Mouse (Mus musculus) heart, adult 2 months (tissue): ENCODE data around the gene Rps27l.

Source experiments
- CTCF ChIP-seq: fragments of 200-600 bp; IDR thresholded peaks from 2 replicates; pipeline ENCODE4 v1.8.1; 2022; ENCODE audit warnings: antibody characterized with exemption, mild to moderate bottlenecking, moderate library complexity
- EP300 ChIP-seq: fragments of 200-500 bp; IDR thresholded peaks from 2 replicates; pipeline ENCODE4 v1.6.1; 2011; ENCODE audit warnings: low read depth, low read length, control low read depth; ENCODE audit not compliant: insufficient read depth
- POLR2A ChIP-seq: fragments of 200-500 bp; IDR thresholded peaks from 2 replicates; pipeline ENCODE4 v1.6.1; 2011; ENCODE audit warnings: mild to moderate bottlenecking, low read depth, low read length, control low read depth; ENCODE audit not compliant: insufficient read depth

GRCm38 (mm10) chr9:66899526-66899925, 46.4 kb upstream of the Rps27l start:
- TF ChIP-seq EP300 (no peak), CTCF (no peak), POLR2A (no peak)
